Mouse (Mus musculus) neural tube, embryonic 12.5 days (tissue): ENCODE results near the gene Ptprb. TPM values are rescaled to one million over a fixed set of nuclear protein-coding genes. Genes with fewer than 3 reads are reported as not detected.

Experiments used
- ATAC-seq: fragments of 200-750 bp; cut with Nextera tagmentation; 2 replicates; pipeline ENCODE4 v1.8.0; 2017; ENCODE audit warnings: low read depth, mild to moderate bottlenecking, moderate TSS enrichment, moderate library complexity; ENCODE audit not compliant: low FRiP score
- H3K27ac ChIP-seq: fragments of 300-500 bp; sonication (generic); 2 replicates; pipeline ENCODE4 v1.5.1; 2016
- H3K27me3 ChIP-seq: fragments of 300-500 bp; sonication (generic); replicated peaks from 2 replicates; pipeline ENCODE4 v1.6.1; 2016; ENCODE audit warnings: mild to moderate bottlenecking
- H3K36me3 ChIP-seq: fragments of 300-500 bp; sonication (generic); 2 replicates; pipeline ENCODE4 v1.6.1; 2016; ENCODE audit warnings: mild to moderate bottlenecking
- H3K4me1 ChIP-seq: fragments of 300-500 bp; sonication (generic); 2 replicates; pipeline ENCODE4 v1.6.1; 2016
- H3K4me2 ChIP-seq: fragments of 300-500 bp; sonication (generic); replicated peaks from 2 replicates; pipeline ENCODE4 v1.6.1; 2016; ENCODE audit warnings: mild to moderate bottlenecking
- H3K4me3 ChIP-seq: fragments of 300-500 bp; sonication (generic); 2 replicates; pipeline ENCODE4 v1.5.1; 2016
- H3K9ac ChIP-seq: fragments of 300-500 bp; sonication (generic); 2 replicates; pipeline ENCODE4 v1.6.1; 2016; ENCODE audit warnings: mild to moderate bottlenecking
- H3K9me3 ChIP-seq: fragments of 300-500 bp; sonication (generic); 2 replicates; pipeline ENCODE4 v1.6.1; 2016; ENCODE audit warnings: mild to moderate bottlenecking
- WGBS: fragments of 180-500 bp; shearing (Covaris S2); methylation state at CpG from one replicate; pipeline ENCODE4 v1.1.7; 2016; 5-methylcytosine and 5-hydroxymethylcytosine counted together
- polyA plus RNA-seq: library from polyadenylated mRNA; unstranded; fragments of >200 nt; fragmentation: Nextera tagmentation; extraction: Ambion mirVana; gene quantifications from 2 replicates; pipeline ENCODE4 v1.2.1, GENCODE M21; 2016

Ptprb gene
- polyA plus RNA-seq, 1 experiment from 2014 or later: 4.3 TPM

DNA sequence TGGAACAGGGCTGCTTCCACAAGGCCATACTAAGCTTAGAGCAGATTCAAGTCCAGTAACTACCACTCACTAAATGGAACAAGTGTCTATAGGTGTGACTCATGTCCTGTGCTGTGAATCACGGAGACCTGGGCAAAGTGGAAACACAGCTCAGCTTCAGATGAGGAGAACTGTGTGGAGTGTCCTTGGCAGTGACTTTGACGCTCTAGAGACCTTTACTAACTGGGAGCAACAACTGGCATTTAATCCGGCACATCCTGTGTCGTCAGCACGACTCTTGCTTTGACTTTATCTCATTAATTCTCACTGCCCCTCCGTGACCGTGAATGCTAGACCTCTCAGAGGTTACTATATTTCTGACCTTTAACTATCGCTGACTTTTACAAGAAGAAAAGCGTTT, 135.5 kb downstream of the Ptprb start:
- 74% methylated on average over 9 of the region's 9 CpGs for WGBS
- no peak overlapping the region for H3K9ac ChIP-seq
- no peak overlapping the region for H3K4me2 ChIP-seq
- ATAC-seq: no peak
- no peak overlapping the region for H3K27ac ChIP-seq
- no peaks in the 10 kb centered on the region for H3K27me3 ChIP-seq
- peaks cover 5% of the 10 kb centered on the region; the same call in 1 of the 2 replicates for H3K36me3 ChIP-seq
- H3K4me1 ChIP-seq: no peaks in the 10 kb centered on the region
- H3K9me3 ChIP-seq: peaks cover 8% of the 10 kb centered on the region; the same call in 1 of the 2 replicates
- no peak overlapping the region for H3K4me3 ChIP-seq

DNA sequence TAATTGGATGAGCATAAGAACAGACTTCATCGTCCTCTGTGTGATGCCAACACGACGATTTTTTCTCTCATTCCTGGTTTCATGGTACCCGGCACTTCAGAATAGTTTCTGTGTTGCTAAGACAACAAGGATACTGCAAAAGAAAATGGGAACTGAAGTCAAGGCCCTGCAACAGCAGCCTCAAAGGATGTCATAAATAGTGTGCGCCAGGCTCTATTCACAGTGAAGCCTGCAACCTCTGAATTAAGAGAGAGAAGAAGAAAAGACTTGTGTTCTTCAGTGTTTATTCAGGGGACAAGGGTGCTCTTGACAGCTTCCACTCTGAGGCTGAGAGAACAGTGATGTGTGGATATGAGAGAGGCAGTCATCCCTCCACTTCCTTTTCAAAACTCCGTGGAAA, 140.8 kb downstream of the Ptprb start:
- Histone ChIP-seq H3K9me3 (peaks cover 12% of the 10 kb centered on the region; the same call in 1 of the 2 replicates), H3K27me3 (no peaks in the 10 kb centered on the region), H3K4me2 (no peak overlapping the region), H3K4me3 (no peak overlapping the region), H3K9ac (no peak overlapping the region), H3K4me1 (0 out of 2 replicates have a peak, but pooled peaks cover 8% of the 10 kb centered on the region), H3K27ac (no peak overlapping the region), H3K36me3 (peaks cover 10% of the 10 kb centered on the region; the same call in 1 of the 2 replicates)
- 17% methylated on average over 6 of the region's 6 CpGs for WGBS
- ATAC-seq: peak; percentile 83

- Histone ChIP-seq H3K9me3 (peaks cover 12% of the 10 kb centered on the region; the same call in 1 of the 2 replicates), H3K36me3 (peaks cover 10% of the 10 kb centered on the region; the same call in 1 of the 2 replicates), H3K9ac (no peak overlapping the region), H3K27ac (no peak overlapping the region), H3K4me2 (no peak overlapping the region), H3K27me3 (no peaks in the 10 kb centered on the region), H3K4me3 (no peak overlapping the region), H3K4me1 (0 out of 2 replicates have a peak, but pooled peaks cover 8% of the 10 kb centered on the region)
- ATAC-seq: no peak; the same call in 1 of the 2 replicates
- 48% methylated on average over 5 of the region's 5 CpGs for WGBS
Measured at GRCm38 (mm10) chr10:116416726-116417125, 141.4 kb downstream of the Ptprb start.

DNA sequence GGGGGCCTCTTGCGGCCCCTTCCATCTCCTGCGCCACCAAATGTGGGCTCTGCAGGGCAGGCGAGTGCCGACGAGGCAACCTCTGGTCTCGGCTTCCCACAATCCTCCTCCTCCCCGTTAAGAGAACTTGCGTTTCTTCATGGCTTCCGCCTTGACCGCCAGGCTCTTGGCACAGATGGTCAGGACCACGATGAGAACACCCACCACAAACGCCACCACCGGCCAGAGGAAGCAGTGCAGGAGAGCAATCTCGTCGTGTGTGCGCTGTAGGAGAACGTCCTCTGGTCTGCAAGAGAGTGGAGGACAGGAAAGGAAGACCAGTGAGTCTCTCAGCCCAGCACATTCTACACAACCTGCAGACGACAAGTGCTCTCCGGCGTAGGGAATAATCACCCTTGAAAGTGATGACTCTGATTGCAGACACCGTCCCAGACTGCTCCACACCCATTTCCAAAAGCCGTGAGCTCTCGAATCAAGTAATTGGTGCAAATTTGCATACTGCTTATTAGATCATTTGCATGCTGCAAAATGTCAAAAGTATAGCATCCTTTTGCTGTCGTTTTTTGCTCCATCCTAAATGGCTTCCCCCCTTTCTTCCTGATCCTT, 142.9 kb downstream of the Ptprb start:
- H3K9ac ChIP-seq: no peak overlapping the region
- 0 out of 2 replicates have a peak, but pooled peaks cover 8% of the 10 kb centered on the region for H3K4me1 ChIP-seq
- peaks cover 12% of the 10 kb centered on the region; the same call in 1 of the 2 replicates for H3K9me3 ChIP-seq
- H3K27ac ChIP-seq: no peak overlapping the region
- H3K4me2 ChIP-seq: no peak overlapping the region
- no peaks in the 10 kb centered on the region for H3K27me3 ChIP-seq
- 72% methylated on average over 24 of the region's 24 CpGs for WGBS
- ATAC-seq: no peak
- no peak overlapping the region for H3K4me3 ChIP-seq
- H3K36me3 ChIP-seq: peaks cover 10% of the 10 kb centered on the region; the same call in 1 of the 2 replicates

GRCm38 (mm10) chr10:116420976-116421375, 145.7 kb downstream of the Ptprb start:
- Histone ChIP-seq H3K27me3 (no peaks in the 10 kb centered on the region), H3K4me2 (no peak overlapping the region), H3K4me3 (no peak overlapping the region), H3K9ac (no peak overlapping the region), H3K9me3 (peaks cover 10% of the 10 kb centered on the region; the same call in 1 of the 2 replicates), H3K36me3 (peaks cover 5% of the 10 kb centered on the region; the same call in 1 of the 2 replicates), H3K27ac (no peak overlapping the region), H3K4me1 (0 out of 2 replicates have a peak, but pooled peaks cover 8% of the 10 kb centered on the region)
- no peak for ATAC-seq
- 70% methylated on average over 6 of the region's 6 CpGs for WGBS

- 94% methylated on average over 2 of the region's 2 CpGs for WGBS
- no peak for ATAC-seq
- Histone ChIP-seq H3K4me3 (no peak overlapping the region), H3K36me3 (peaks cover 5% of the 10 kb centered on the region; the same call in 1 of the 2 replicates), H3K9me3 (peaks cover 10% of the 10 kb centered on the region; the same call in 1 of the 2 replicates), H3K9ac (no peak overlapping the region), H3K27ac (no peak overlapping the region), H3K27me3 (no peaks in the 10 kb centered on the region), H3K4me2 (no peak overlapping the region), H3K4me1 (no peaks in the 10 kb centered on the region)
Measured at GRCm38 (mm10) chr10:116422551-116422950, 147.2 kb downstream of the Ptprb start.

- no peak overlapping the region for H3K9ac ChIP-seq
- H3K4me3 ChIP-seq: no peak overlapping the region
- no peak overlapping the region for H3K4me2 ChIP-seq
- no peaks in the 10 kb centered on the region for H3K4me1 ChIP-seq
- H3K36me3 ChIP-seq: peaks cover 5% of the 10 kb centered on the region
- 87% methylated on average over 6 of the region's 6 CpGs for WGBS
- no peak overlapping the region for H3K27ac ChIP-seq
- no peak for ATAC-seq
- peaks cover 12% of the 10 kb centered on the region; the same call in 1 of the 2 replicates for H3K9me3 ChIP-seq
- H3K27me3 ChIP-seq: no peaks in the 10 kb centered on the region
Measured at GRCm38 (mm10) chr10:116424921-116425320, 149.6 kb downstream of the Ptprb start.

- H3K4me1 ChIP-seq: no peaks in the 10 kb centered on the region
- H3K9me3 ChIP-seq: peaks cover 12% of the 10 kb centered on the region; the same call in 1 of the 2 replicates
- 80% methylated on average over 7 of the region's 7 CpGs for WGBS
- H3K27me3 ChIP-seq: no peaks in the 10 kb centered on the region
- no peak for ATAC-seq
- H3K4me3 ChIP-seq: no peak overlapping the region
- peaks cover 5% of the 10 kb centered on the region for H3K36me3 ChIP-seq
- H3K9ac ChIP-seq: no peak overlapping the region
- no peak overlapping the region for H3K4me2 ChIP-seq
- no peak overlapping the region for H3K27ac ChIP-seq
Measured at GRCm38 (mm10) chr10:116426176-116426575, 150.9 kb downstream of the Ptprb start.

DNA sequence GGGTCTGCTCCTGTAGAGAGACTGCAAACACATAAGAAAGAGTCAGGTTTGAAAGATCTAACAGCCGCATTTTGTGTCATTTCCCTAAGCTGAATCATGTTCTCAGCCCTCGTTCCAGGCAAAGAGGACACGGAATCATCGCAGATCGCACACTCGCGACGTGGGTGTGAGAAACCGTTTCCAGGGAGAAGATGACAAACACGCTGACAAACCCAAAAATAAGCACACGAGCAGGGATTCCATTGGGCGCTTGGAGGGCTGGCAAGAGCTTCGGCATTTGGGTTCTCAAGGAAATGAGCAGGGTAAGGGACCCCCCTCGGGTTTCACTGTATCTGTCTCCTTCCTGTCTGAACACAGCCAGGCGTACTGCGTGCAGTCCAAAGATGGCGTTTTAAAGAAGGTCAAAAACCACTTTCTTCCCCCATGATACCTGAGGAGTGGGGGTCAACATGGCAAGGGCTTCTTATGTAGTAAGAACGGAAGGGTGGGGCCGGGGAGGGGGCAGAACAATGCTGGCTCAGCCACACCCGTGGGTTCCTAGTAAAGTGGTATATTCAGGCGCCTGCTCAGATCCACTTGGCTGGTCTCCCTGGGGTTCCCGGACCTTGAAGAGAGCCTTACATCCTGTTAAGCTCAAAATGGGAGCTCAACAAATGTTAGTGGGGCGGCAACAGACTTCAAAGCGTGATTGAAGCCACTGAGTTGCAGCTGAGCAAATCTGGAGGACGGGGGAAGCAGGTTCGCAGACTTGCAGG, 152.9 kb downstream of the Ptprb start:
- peaks cover 5% of the 10 kb centered on the region for H3K36me3 ChIP-seq
- H3K4me3 ChIP-seq: no peak overlapping the region
- no peak overlapping the region for H3K9ac ChIP-seq
- peaks cover 12% of the 10 kb centered on the region; the same call in 1 of the 2 replicates for H3K9me3 ChIP-seq
- no peak for ATAC-seq
- H3K27ac ChIP-seq: no peak overlapping the region
- no peak overlapping the region for H3K4me2 ChIP-seq
- H3K4me1 ChIP-seq: no peaks in the 10 kb centered on the region
- H3K27me3 ChIP-seq: no peaks in the 10 kb centered on the region
- WGBS: 95% methylated on average over 26 of the region's 26 CpGs

- peaks cover 5% of the 10 kb centered on the region for H3K36me3 ChIP-seq
- no peaks in the 10 kb centered on the region for H3K27me3 ChIP-seq
- WGBS: 89% methylated on average over 7 of the region's 7 CpGs
Measured at GRCm38 (mm10) chr10:116432421-116432820, 157.1 kb downstream of the Ptprb start.

DNA sequence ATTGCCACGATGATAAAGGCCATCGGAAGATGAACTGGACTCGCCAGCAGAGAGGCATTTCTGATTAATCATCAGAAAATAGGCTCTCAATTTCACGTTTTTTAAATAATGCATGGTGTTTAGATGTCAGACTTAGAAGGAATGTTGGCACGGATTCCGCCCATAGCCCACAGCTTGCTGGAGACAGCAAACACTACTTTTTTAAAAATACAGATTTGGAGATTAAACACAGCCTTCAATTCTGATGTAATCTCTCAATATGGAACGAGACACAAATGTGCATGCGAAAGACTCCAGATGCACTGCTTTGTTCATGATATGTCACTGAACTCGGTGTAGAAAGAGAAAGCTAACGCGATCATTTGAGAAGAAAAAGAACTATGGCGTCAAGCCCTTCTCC, 160.1 kb downstream of the Ptprb start:
- Histone ChIP-seq H3K4me2 (no peak overlapping the region), H3K4me1 (no peaks in the 10 kb centered on the region), H3K36me3 (peaks cover 13% of the 10 kb centered on the region), H3K27me3 (no peaks in the 10 kb centered on the region), H3K27ac (no peak overlapping the region), H3K4me3 (no peak overlapping the region), H3K9ac (no peak overlapping the region), H3K9me3 (peaks cover 10% of the 10 kb centered on the region; the same call in 1 of the 2 replicates)
- 89% methylated on average over 12 of the region's 12 CpGs for WGBS
- no peak for ATAC-seq

More at GRCm38 (mm10) chr10:116432421-116432820, 157.1 kb downstream of the Ptprb start:
- ATAC-seq: no peak
- H3K4me1 ChIP-seq: no peaks in the 10 kb centered on the region
- no peak overlapping the region for H3K4me3 ChIP-seq
- no peak overlapping the region for H3K4me2 ChIP-seq
- no peak overlapping the region for H3K9ac ChIP-seq
- H3K9me3 ChIP-seq: peaks cover 5% of the 10 kb centered on the region; the same call in 1 of the 2 replicates
- no peak overlapping the region for H3K27ac ChIP-seq
